Mouse (Mus musculus) bone marrow, adult 2 months (tissue): ENCODE data around the gene Wdr76.

Source experiments
- CTCF ChIP-seq: fragments of 200-500 bp; IDR thresholded peaks from 2 replicates; pipeline ENCODE4 v1.5.1; 2011; ENCODE audit warnings: low read length, control low read depth; ENCODE audit not compliant: control insufficient read depth, insufficient read depth
- POLR2A ChIP-seq: fragments of 200-500 bp; IDR thresholded peaks from 2 replicates; pipeline ENCODE4 v1.6.1; 2011; ENCODE audit warnings: low read depth, mild to moderate bottlenecking, control low read depth, low read length, borderline replicate concordance; ENCODE audit not compliant: control insufficient read depth

DNA sequence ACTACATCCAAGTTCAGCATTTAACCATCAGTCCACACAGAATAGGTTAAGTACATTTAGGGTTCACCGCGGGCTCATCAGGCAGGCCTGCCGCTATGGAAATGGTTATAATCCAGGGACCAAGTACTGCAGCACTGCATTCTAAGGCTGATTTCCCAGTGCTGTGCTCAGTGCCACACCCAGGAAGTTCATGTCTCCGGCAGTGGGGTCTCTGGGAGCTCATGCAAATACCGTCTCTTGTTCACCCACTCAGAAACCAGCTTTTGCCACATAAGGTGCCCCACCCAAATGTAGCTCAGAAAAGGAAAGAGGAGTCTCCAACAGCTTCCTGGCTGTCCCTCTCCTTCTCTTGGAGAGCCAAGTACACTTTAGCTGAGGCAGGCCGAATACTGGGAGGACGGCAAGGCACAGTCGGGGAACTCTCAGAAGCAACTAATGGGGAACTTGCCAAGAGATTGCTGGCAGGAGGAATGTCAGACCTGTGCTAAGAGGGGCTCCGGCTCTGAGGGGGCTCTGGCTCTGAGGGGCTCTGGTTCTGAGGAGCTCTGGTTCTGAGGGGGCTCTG is 67.6 kb downstream of the Wdr76 start:
- TF ChIP-seq CTCF (no peak), POLR2A (no peak)
